Mouse (Mus musculus): Measurements from ENCODE around the gene Rps10.

Rps10 gene

GRCm38 (mm10) chr17:27636132-27637020, at the start of gene Rps10:
Gene Rps10, minus strand, starts transcription at chr17:27636669.
- no peak for DNase-seq (ENCODE audit: low spot score in 2 of 2)

- DNase-seq (ENCODE audit: low spot score in 2 of 2) = no peak
These were observed 49.1 kb upstream of the Rps10 start for GRCm38 (mm10) chr17:27685550-27685913.

- no peak for DNase-seq (ENCODE audit: low spot score in 2 of 2)
These were observed 48.5 kb upstream of the Rps10 start for GRCm38 (mm10) chr17:27684886-27685549.

- DNase-seq (ENCODE audit: low spot score in 2 of 2) = no peak
These were observed 42.7 kb upstream of the Rps10 start for GRCm38 (mm10) chr17:27678924-27679813.

GRCm38 (mm10) chr17:27677756-27678155, 41.3 kb upstream of the Rps10 start:
- DNase-seq (ENCODE audit: low spot score in 2 of 2) = no peak

- no peak for DNase-seq (ENCODE audit: low spot score in 2 of 2)
These were observed 39.8 kb upstream of the Rps10 start for GRCm38 (mm10) chr17:27676270-27676669.

GRCm38 (mm10) chr17:27675453-27675852, 39.0 kb upstream of the Rps10 start:
- no peak for DNase-seq (ENCODE audit: low spot score in 2 of 2)

- DNase-seq (ENCODE audit: low spot score in 2 of 2) = no peak
These were observed 37.5 kb upstream of the Rps10 start for GRCm38 (mm10) chr17:27673945-27674344.

- DNase-seq (ENCODE audit: low spot score in 2 of 2) = no peak
These were observed 35.3 kb upstream of the Rps10 start for GRCm38 (mm10) chr17:27671720-27672119.

GRCm38 (mm10) chr17:27658767-27659166, 22.3 kb upstream of the Rps10 start:
- no peak for DNase-seq (ENCODE audit: low spot score in 2 of 2)

GRCm38 (mm10) chr17:27657123-27657522, 20.7 kb upstream of the Rps10 start:
- DNase-seq (ENCODE audit: low spot score in 2 of 2) = no peak

- no peak for DNase-seq (ENCODE audit: low spot score in 2 of 2)
These were observed 19.9 kb upstream of the Rps10 start for GRCm38 (mm10) chr17:27656414-27656813.

GRCm38 (mm10) chr17:27656011-27656399, 19.5 kb upstream of the Rps10 start:
- peak in 1 of 2 experiments; percentile 20 for DNase-seq (ENCODE audit: low spot score in 2 of 2)

- DNase-seq (ENCODE audit: low spot score in 2 of 2) = peak in 1 of 2 experiments; percentile 26
These were observed 18.9 kb upstream of the Rps10 start, which contains the start of gene Pacsin1 for GRCm38 (mm10) chr17:27655089-27656010. Gene Pacsin1, plus strand, starts transcription at chr17:27655509.

GRCm38 (mm10) chr17:27653253-27653959, 16.9 kb upstream of the Rps10 start:
- DNase-seq (ENCODE audit: low spot score in 2 of 2) = no peak

GRCm38 (mm10) chr17:27652046-27652790, 15.7 kb upstream of the Rps10 start:
- DNase-seq (ENCODE audit: low spot score in 2 of 2) = no peak

GRCm38 (mm10) chr17:27650586-27650985, 14.1 kb upstream of the Rps10 start:
- DNase-seq (ENCODE audit: low spot score in 2 of 2) = no peak

- peak; percentile 33 to 69 for DNase-seq (ENCODE audit: low spot score in 2 of 2)
These were observed 13.7 kb upstream of the Rps10 start for GRCm38 (mm10) chr17:27650160-27650559.

GRCm38 (mm10) chr17:27645807-27646206, 9.3 kb upstream of the Rps10 start:
- DNase-seq (ENCODE audit: low spot score in 2 of 2) = no peak
